Mouse (Mus musculus) heart, embryonic 15.5 days (tissue): ENCODE results near the gene Olfr1341. TPM values are rescaled to one million over a fixed set of nuclear protein-coding genes. Genes with fewer than 3 reads are reported as not detected.

Experiments used
- ATAC-seq: fragments of 200-750 bp; cut with Nextera tagmentation; replicated peaks from 2 replicates; pipeline ENCODE4 v1.8.0; 2017; ENCODE audit warnings: low read depth, moderate TSS enrichment; ENCODE audit not compliant: insufficient number of reproducible peaks, insufficient read depth, low FRiP score
- H3K27ac ChIP-seq: fragments of 300-500 bp; sonication (generic); 2 replicates; pipeline ENCODE4 v1.5.1; 2015; ENCODE audit warnings: mild to moderate bottlenecking, inconsistent platforms
- H3K27me3 ChIP-seq: fragments of 300-500 bp; sonication (generic); 2 replicates; pipeline ENCODE4 v1.6.1; 2015; ENCODE audit warnings: inconsistent platforms
- H3K36me3 ChIP-seq: fragments of 300-500 bp; sonication (generic); 2 replicates; pipeline ENCODE4 v1.6.1; 2015; ENCODE audit warnings: mild to moderate bottlenecking, inconsistent platforms
- H3K4me1 ChIP-seq: fragments of 300-500 bp; sonication (generic); replicated peaks from 2 replicates; pipeline ENCODE4 v1.6.1; 2015; ENCODE audit warnings: inconsistent platforms
- H3K4me2 ChIP-seq: fragments of 300-500 bp; sonication (generic); 2 replicates; pipeline ENCODE4 v1.6.1; 2015; ENCODE audit warnings: inconsistent platforms, mild to moderate bottlenecking, moderate library complexity
- H3K4me3 ChIP-seq: fragments of 300-500 bp; sonication (generic); 2 replicates; pipeline ENCODE4 v1.5.1; 2015; ENCODE audit warnings: mild to moderate bottlenecking, inconsistent platforms
- H3K9ac ChIP-seq: fragments of 300-500 bp; sonication (generic); 2 replicates; pipeline ENCODE4 v1.6.1; 2015; ENCODE audit warnings: mild to moderate bottlenecking, inconsistent platforms
- H3K9me3 ChIP-seq: fragments of 300-500 bp; sonication (generic); replicated peaks from 2 replicates; pipeline ENCODE4 v1.6.1; 2016; ENCODE audit warnings: inconsistent platforms
- WGBS: fragments of 180-500 bp; shearing (Covaris S2); methylation state at CpG from one replicate; pipeline ENCODE4 v1.1.7; 2015; ENCODE audit warnings: mixed read lengths; 5-methylcytosine and 5-hydroxymethylcytosine counted together
- polyA plus RNA-seq: library from polyadenylated mRNA; unstranded; fragments of >200 nt; fragmentation: Nextera tagmentation; extraction: Ambion mirVana; gene quantifications from 2 replicates; pipeline ENCODE4 v1.2.1, GENCODE M21; 2015

Gene Olfr1341
- not detected in 2 replicates for polyA plus RNA-seq

GRCm38 (mm10) chr4:118703223-118703622 is at the start of gene Olfr1341:
TSS of gene Olfr1341 (plus strand) at chr4:118703523.
- Histone ChIP-seq H3K9me3 (no peaks in the 10 kb centered on the region), H3K27ac (no peak within 1 kb of the TSS), H3K27me3 (no peaks in the 10 kb centered on the region), H3K4me3 (no peak within 1 kb of the TSS), H3K4me2 (no peak within 1 kb of the TSS), H3K4me1 (no peaks in the 10 kb centered on the region), H3K36me3 (no peaks in the 10 kb centered on the region), H3K9ac (no peak within 1 kb of the TSS)
- no peak for ATAC-seq
- WGBS = 68% methylated on average over 3 of the region's 3 CpGs

GRCm38 (mm10) chr4:118658652-118659051 is 44.7 kb upstream of the Olfr1341 start, which contains the start of gene Olfr62:
TSS of gene Olfr62 (plus strand) at chr4:118658952.
- no peak within 1 kb of the TSS for H3K4me2 ChIP-seq
- H3K27ac ChIP-seq = no peak within 1 kb of the TSS
- no peaks in the 10 kb centered on the region for H3K9me3 ChIP-seq
- no peaks in the 10 kb centered on the region for H3K36me3 ChIP-seq
- H3K4me3 ChIP-seq = no peak within 1 kb of the TSS
- H3K9ac ChIP-seq = no peak within 1 kb of the TSS
- no peaks in the 10 kb centered on the region for H3K4me1 ChIP-seq
- ATAC-seq = no peak
- H3K27me3 ChIP-seq = peaks cover 5% of the 10 kb centered on the region; the same call in 1 of the 2 replicates

- Histone ChIP-seq H3K4me3 (no peak overlapping the region), H3K27me3 (0 out of 2 replicates have a peak, but pooled peaks cover 2% of the 10 kb centered on the region), H3K27ac (no peak overlapping the region), H3K9ac (no peak overlapping the region), H3K9me3 (no peaks in the 10 kb centered on the region), H3K36me3 (no peaks in the 10 kb centered on the region), H3K4me1 (no peaks in the 10 kb centered on the region), H3K4me2 (no peak overlapping the region)
- WGBS = 18% methylated on average over 2 of the region's 2 CpGs
- ATAC-seq = no peak
Observed at GRCm38 (mm10) chr4:118687086-118687485, 16.2 kb upstream of the Olfr1341 start.

GRCm38 (mm10) chr4:118692412-118692973 is 10.8 kb upstream of the Olfr1341 start, which contains the start of gene Olfr1342:
TSS of gene Olfr1342 (minus strand) at chr4:118692756.
- no peaks in the 10 kb centered on the region for H3K9me3 ChIP-seq
- no peak within 1 kb of the TSS for H3K4me3 ChIP-seq
- H3K4me1 ChIP-seq = no peaks in the 10 kb centered on the region
- ATAC-seq = no peak
- H3K36me3 ChIP-seq = no peaks in the 10 kb centered on the region
- no peak within 1 kb of the TSS for H3K4me2 ChIP-seq
- H3K27ac ChIP-seq = no peak within 1 kb of the TSS
- H3K27me3 ChIP-seq = 0 out of 2 replicates have a peak, but pooled peaks cover 2% of the 10 kb centered on the region
- 51% methylated on average over 12 of the region's 12 CpGs for WGBS
- no peak within 1 kb of the TSS for H3K9ac ChIP-seq

- Histone ChIP-seq H3K9me3 (no peaks in the 10 kb centered on the region), H3K9ac (no peak overlapping the region), H3K4me3 (no peak overlapping the region), H3K36me3 (no peaks in the 10 kb centered on the region), H3K27ac (no peak overlapping the region), H3K4me1 (no peaks in the 10 kb centered on the region), H3K4me2 (no peak overlapping the region), H3K27me3 (0 out of 2 replicates have a peak, but pooled peaks cover 2% of the 10 kb centered on the region)
- ATAC-seq = no peak
- WGBS = 47% methylated on average over 2 of the region's 2 CpGs
Observed at GRCm38 (mm10) chr4:118693812-118694211, 9.5 kb upstream of the Olfr1341 start.

- Histone ChIP-seq H3K27ac (no peak overlapping the region), H3K4me1 (no peaks in the 10 kb centered on the region), H3K4me3 (no peak overlapping the region), H3K27me3 (no peaks in the 10 kb centered on the region), H3K4me2 (no peak overlapping the region), H3K36me3 (no peaks in the 10 kb centered on the region), H3K9me3 (no peaks in the 10 kb centered on the region), H3K9ac (no peak overlapping the region)
- ATAC-seq = no peak
- 73% methylated on average over 5 of the region's 5 CpGs for WGBS
Observed at GRCm38 (mm10) chr4:118708086-118708485, 4.8 kb downstream of the Olfr1341 start.

GRCm38 (mm10) chr4:118711656-118712055 is 8.3 kb downstream of the Olfr1341 start:
- Histone ChIP-seq H3K4me3 (no peak overlapping the region), H3K36me3 (no peaks in the 10 kb centered on the region), H3K9me3 (no peaks in the 10 kb centered on the region), H3K27me3 (no peaks in the 10 kb centered on the region), H3K4me1 (no peaks in the 10 kb centered on the region), H3K4me2 (no peak overlapping the region), H3K27ac (no peak overlapping the region), H3K9ac (no peak overlapping the region)
- 67% methylated on average over 1 of the region's 1 CpGs for WGBS
- ATAC-seq = no peak

- H3K9ac ChIP-seq = no peak within 1 kb of the TSS
- H3K4me3 ChIP-seq = no peak within 1 kb of the TSS
- no peak within 1 kb of the TSS for H3K27ac ChIP-seq
- H3K4me1 ChIP-seq = no peaks in the 10 kb centered on the region
- no peaks in the 10 kb centered on the region for H3K36me3 ChIP-seq
- no peak for ATAC-seq
- no peaks in the 10 kb centered on the region for H3K9me3 ChIP-seq
- H3K27me3 ChIP-seq = no peaks in the 10 kb centered on the region
- no peak within 1 kb of the TSS for H3K4me2 ChIP-seq
Observed at GRCm38 (mm10) chr4:118719838-118720237, 16.5 kb downstream of the Olfr1341 start, which contains the start of gene Olfr1340. TSS of gene Olfr1340 (plus strand) at chr4:118720138.

GRCm38 (mm10) chr4:118721742-118722483 is 18.6 kb downstream of the Olfr1341 start:
- no peaks in the 10 kb centered on the region for H3K36me3 ChIP-seq
- no peak overlapping the region for H3K4me2 ChIP-seq
- no peak for ATAC-seq
- 45% methylated on average over 10 of the region's 10 CpGs for WGBS
- no peaks in the 10 kb centered on the region for H3K27me3 ChIP-seq
- H3K9me3 ChIP-seq = no peaks in the 10 kb centered on the region
- no peak overlapping the region for H3K9ac ChIP-seq
- H3K4me3 ChIP-seq = no peak overlapping the region
- H3K4me1 ChIP-seq = no peaks in the 10 kb centered on the region
- H3K27ac ChIP-seq = no peak overlapping the region

- H3K4me3 ChIP-seq = no peak within 1 kb of the TSS
- no peaks in the 10 kb centered on the region for H3K9me3 ChIP-seq
- no peak within 1 kb of the TSS for H3K27ac ChIP-seq
- no peaks in the 10 kb centered on the region for H3K4me1 ChIP-seq
- no peak for ATAC-seq
- H3K4me2 ChIP-seq = no peak within 1 kb of the TSS
- no peaks in the 10 kb centered on the region for H3K27me3 ChIP-seq
- WGBS = 80% methylated on average over 1 of the region's 1 CpGs
- no peak within 1 kb of the TSS for H3K9ac ChIP-seq
- H3K36me3 ChIP-seq = no peaks in the 10 kb centered on the region
Observed at GRCm38 (mm10) chr4:118731875-118732274, 28.6 kb downstream of the Olfr1341 start, which contains the start of gene Olfr1339. TSS of gene Olfr1339 (plus strand) at chr4:118732175.

GRCm38 (mm10) chr4:118739574-118739973 is 36.3 kb downstream of the Olfr1341 start:
- Histone ChIP-seq H3K9ac (no peak overlapping the region), H3K36me3 (no peaks in the 10 kb centered on the region)
- 58% methylated on average over 3 of the region's 3 CpGs for WGBS

More at GRCm38 (mm10) chr4:118739574-118739973, 36.3 kb downstream of the Olfr1341 start:
- H3K9me3 ChIP-seq = no peaks in the 10 kb centered on the region
- ATAC-seq = no peak
- no peak overlapping the region for H3K4me2 ChIP-seq
- no peaks in the 10 kb centered on the region for H3K4me1 ChIP-seq
- no peak overlapping the region for H3K4me3 ChIP-seq
- H3K27ac ChIP-seq = no peak overlapping the region
- H3K27me3 ChIP-seq = peaks cover 30% of the 10 kb centered on the region
